Mouse (Mus musculus) liver, adult 2 months (tissue): ENCODE measurements around the gene Rrbp1. TPM values are rescaled to one million over a fixed set of nuclear protein-coding genes. Genes with fewer than 3 reads are reported as not detected.

Experiments used
- DNase-seq: peaks from one replicate; pipeline ENCODE4 v3.0.0-alpha.2; 2011; ENCODE audit warnings: low read depth, low spot score; ENCODE audit errors: extremely low read depth
- H3K27ac ChIP-seq: fragments of 200-500 bp; replicated peaks from 2 replicates; pipeline ENCODE4 v1.5.1; 2012; ENCODE audit warnings: low read depth, mild to moderate bottlenecking, control low read depth, inconsistent platforms, low read length; ENCODE audit not compliant: insufficient read depth
- H3K27me3 ChIP-seq: fragments of 200-500 bp; 2 replicates; pipeline ENCODE4 v1.6.1; 2012; ENCODE audit warnings: mild to moderate bottlenecking, moderate library complexity, low read length, inconsistent platforms; ENCODE audit not compliant: control insufficient read depth, insufficient read depth
- H3K36me3 ChIP-seq: fragments of 200-500 bp; 2 replicates; pipeline ENCODE4 v1.6.1; 2012; ENCODE audit warnings: low read length, inconsistent platforms; ENCODE audit not compliant: control insufficient read depth, insufficient read depth
- H3K4me1 ChIP-seq: fragments of 200-500 bp; 2 replicates; pipeline ENCODE4 v1.6.1; 2011; ENCODE audit warnings: low read length; ENCODE audit not compliant: control insufficient read depth, insufficient read depth
- H3K4me3 ChIP-seq: fragments of 200-500 bp; 2 replicates; pipeline ENCODE4 v1.5.1; 2011; ENCODE audit warnings: low read depth, mild to moderate bottlenecking, control low read depth, low read length, moderate library complexity; ENCODE audit not compliant: insufficient read depth
- H3K79me2 ChIP-seq: fragments of 200-500 bp; 2 replicates; pipeline ENCODE4 v1.6.1; 2012; ENCODE audit warnings: inconsistent platforms, mild to moderate bottlenecking, low read length, moderate library complexity; ENCODE audit not compliant: control insufficient read depth, insufficient read depth
- H3K9ac ChIP-seq: fragments of 200-500 bp; 2 replicates; pipeline ENCODE4 v1.6.1; 2012; ENCODE audit warnings: low read depth, mild to moderate bottlenecking, control low read depth, inconsistent platforms, low read length
- CTCF ChIP-seq: fragments of 200-500 bp; IDR thresholded peaks from 2 replicates; pipeline ENCODE4 v1.5.1; 2011; ENCODE audit warnings: low read depth, low read length, control low read depth
- POLR2A ChIP-seq: fragments of 200-500 bp; IDR thresholded peaks from 2 replicates; pipeline ENCODE4 v1.6.1; 2011; ENCODE audit warnings: low read length, control low read depth; ENCODE audit not compliant: insufficient read depth; ENCODE audit errors: extremely low read depth
- WGBS: fragments of 180-500 bp; shearing (Covaris S2); methylation state at CpG from one replicate; pipeline ENCODE4 v1.1.7; 2018; 5-methylcytosine and 5-hydroxymethylcytosine counted together
- polyA plus RNA-seq: library from polyadenylated mRNA; depleted of rRNA; stranded (reverse); fragments of >200 nt; gene quantifications from 2 replicates; pipeline ENCODE4 v1.2.3, GENCODE M21; 2012
- total RNA-seq: library from RNA; depleted of rRNA; stranded (reverse); fragments of >200 nt; gene quantifications from 2 replicates; pipeline ENCODE4 v1.2.3, GENCODE M21; 2014

The Rrbp1 gene
- total and polyA plus RNA-seq, 2 experiments = 109 to 141 TPM

- Histone ChIP-seq H3K27ac (peak overlapping the region; percentile 44), H3K79me2 (no peaks in the 10 kb centered on the region), H3K4me3 (no peak overlapping the region), H3K27me3 (no peaks in the 10 kb centered on the region), H3K36me3 (peaks cover 85% of the 10 kb centered on the region), H3K4me1 (peaks cover 12% of the 10 kb centered on the region), H3K9ac (no peak overlapping the region)
- DNase-seq = peak; percentile 68
- no peak for TF ChIP-seq CTCF
- no peak for TF ChIP-seq POLR2A
- 21% methylated on average over 1 of the region's 1 CpGs for WGBS
These were observed 60.0 kb downstream of the Rrbp1 start for GRCm38 (mm10) chr2:143951028-143951420.

GRCm38 (mm10) chr2:143950290-143951027 lies 60.6 kb downstream of the Rrbp1 start:
- Histone ChIP-seq H3K36me3 (peaks cover 80% of the 10 kb centered on the region), H3K27ac (peak overlapping the region; percentile 44), H3K9ac (no peak overlapping the region), H3K4me1 (peaks cover 12% of the 10 kb centered on the region), H3K27me3 (no peaks in the 10 kb centered on the region), H3K79me2 (no peaks in the 10 kb centered on the region), H3K4me3 (no peak overlapping the region)
- no peak for TF ChIP-seq POLR2A
- TF ChIP-seq CTCF = no peak
- no peak for DNase-seq
- 89% methylated on average over 5 of the region's 5 CpGs for WGBS

- Histone ChIP-seq H3K36me3 (peaks cover 68% of the 10 kb centered on the region), H3K9ac (no peak overlapping the region), H3K79me2 (no peaks in the 10 kb centered on the region), H3K4me1 (peaks cover 12% of the 10 kb centered on the region), H3K27me3 (no peaks in the 10 kb centered on the region), H3K27ac (no peak overlapping the region), H3K4me3 (no peak overlapping the region)
- WGBS = 96% methylated on average over 6 of the region's 6 CpGs
- TF ChIP-seq CTCF = no peak
- no peak for TF ChIP-seq POLR2A
- no peak for DNase-seq
These were observed 61.8 kb downstream of the Rrbp1 start for GRCm38 (mm10) chr2:143949217-143949616.

DNA sequence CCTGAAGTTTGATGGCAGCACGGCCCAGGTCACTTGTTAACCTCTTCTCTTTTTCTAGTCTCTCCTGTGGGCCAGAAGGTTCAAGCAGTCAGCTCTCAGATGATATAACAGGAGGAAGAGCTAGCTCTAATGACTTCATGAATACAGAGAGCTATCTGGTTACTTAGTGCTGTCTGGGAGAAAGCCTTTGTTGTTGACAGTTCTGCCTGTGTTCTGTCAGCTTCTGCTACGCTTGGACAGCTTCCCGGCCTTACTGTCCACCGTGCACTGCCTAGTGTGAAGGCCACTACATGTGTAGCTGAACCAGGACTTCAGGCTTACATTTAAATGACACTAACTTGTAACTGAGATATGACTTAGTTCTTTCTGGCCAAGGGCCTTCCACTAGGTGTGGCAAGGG lies 62.6 kb downstream of the Rrbp1 start:
- no peak overlapping the region for H3K27ac ChIP-seq
- H3K79me2 ChIP-seq = no peaks in the 10 kb centered on the region
- peaks cover 62% of the 10 kb centered on the region for H3K36me3 ChIP-seq
- no peaks in the 10 kb centered on the region for H3K27me3 ChIP-seq
- TF ChIP-seq CTCF = no peak
- H3K9ac ChIP-seq = no peak overlapping the region
- H3K4me3 ChIP-seq = no peak overlapping the region
- 66% methylated on average over 4 of the region's 4 CpGs for WGBS
- peaks cover 12% of the 10 kb centered on the region for H3K4me1 ChIP-seq
- DNase-seq = no peak

DNA sequence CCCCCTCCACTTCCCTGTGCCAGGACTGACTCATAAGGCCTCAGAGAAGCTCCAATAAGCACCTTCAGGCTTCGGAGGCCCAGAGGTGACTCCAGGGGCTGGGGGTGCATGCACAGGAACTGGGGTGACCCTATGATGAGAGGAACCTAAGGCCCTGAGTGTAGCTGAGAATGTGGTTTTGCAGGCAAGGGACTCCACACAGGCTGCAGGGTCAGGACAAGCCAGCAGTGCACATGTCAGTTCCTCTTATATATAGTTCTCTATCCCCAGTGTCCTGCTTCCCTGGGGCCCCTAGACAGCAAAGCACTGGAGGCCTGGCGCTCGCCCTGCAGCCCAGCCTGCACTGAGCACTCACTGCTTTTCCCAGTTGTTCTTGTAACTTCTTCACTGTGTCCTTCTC lies 63.1 kb downstream of the Rrbp1 start:
- no peaks in the 10 kb centered on the region for H3K27me3 ChIP-seq
- H3K36me3 ChIP-seq = peaks cover 62% of the 10 kb centered on the region
- no peak for TF ChIP-seq CTCF
- no peak overlapping the region for H3K9ac ChIP-seq
- no peak overlapping the region for H3K27ac ChIP-seq
- 87% methylated on average over 3 of the region's 3 CpGs for WGBS
- no peak for DNase-seq
- no peak overlapping the region for H3K4me3 ChIP-seq
- H3K4me1 ChIP-seq = peaks cover 12% of the 10 kb centered on the region
- no peaks in the 10 kb centered on the region for H3K79me2 ChIP-seq

GRCm38 (mm10) chr2:143946399-143946798 lies 64.7 kb downstream of the Rrbp1 start:
- H3K4me3 ChIP-seq = no peak overlapping the region
- no peaks in the 10 kb centered on the region for H3K27me3 ChIP-seq
- H3K79me2 ChIP-seq = no peaks in the 10 kb centered on the region
- H3K9ac ChIP-seq = no peak overlapping the region
- WGBS = 86% methylated on average over 2 of the region's 2 CpGs
- TF ChIP-seq POLR2A (no peak), CTCF (no peak)
- peaks cover 5% of the 10 kb centered on the region for H3K4me1 ChIP-seq
- H3K36me3 ChIP-seq = peaks cover 55% of the 10 kb centered on the region
- H3K27ac ChIP-seq = no peak overlapping the region
- no peak for DNase-seq
